Mouse (Mus musculus) erythroid progenitor cell, adult 5-6 weeks (primary cell): Measurements from ENCODE around the gene Klhdc2. TPM values are rescaled to one million over a fixed set of nuclear protein-coding genes. Genes with fewer than 3 reads are reported as not detected.
A peak's percentile ranks its signal among the peaks of the same experiment; 100 is the strongest.

Experiments
- ATAC-seq: replicated peaks from 2 replicates; pipeline ENCODE4 v1.8.0; 2016; ENCODE audit warnings: moderate number of reproducible peaks, mild to moderate bottlenecking, moderate TSS enrichment, inconsistent platforms; ENCODE audit not compliant: poor library complexity, low FRiP score, severe bottlenecking
- total RNA-seq, 2 experiments: library from RNA; stranded (forward) in 1 of 2; stranded (reverse) in 1 of 2; fragments of 150-400 nt in 1 of 2; fragments of 186-747, 209-891 nt in 1 of 2; gene quantifications; 2 replicates each; pipeline versions ENCODE4 v1.2.3 to v1.2.4; 2015 to 2017; ENCODE audit warnings: low replicate concordance in 2 of 2

Klhdc2 gene
- total RNA-seq (2015; ENCODE audit: low replicate concordance) (68.7 and 75.7 TPM in 2 replicates), total RNA-seq (2017; ENCODE audit: low replicate concordance) (54.2 and 61.1 TPM in 2 replicates)

- ATAC-seq = peak; percentile 61
Observed at GRCm38 (mm10) chr12:69296511-69297410, at the start of gene Klhdc2. Klhdc2 (plus strand) TSS chr12:69296681.

GRCm38 (mm10) chr12:69249766-69250165 lies 46.7 kb upstream of the Klhdc2 start:
- ATAC-seq = no peak

GRCm38 (mm10) chr12:69250756-69251155 lies 45.7 kb upstream of the Klhdc2 start:
- ATAC-seq = no peak

- ATAC-seq = no peak
Observed at GRCm38 (mm10) chr12:69253806-69254205, 42.7 kb upstream of the Klhdc2 start.

- no peak for ATAC-seq
Observed at GRCm38 (mm10) chr12:69257836-69258235, 38.6 kb upstream of the Klhdc2 start.

GRCm38 (mm10) chr12:69262251-69262650 lies 34.2 kb upstream of the Klhdc2 start:
- ATAC-seq = no peak

GRCm38 (mm10) chr12:69265031-69265430 lies 31.4 kb upstream of the Klhdc2 start:
- ATAC-seq = no peak

- no peak for ATAC-seq
Observed at GRCm38 (mm10) chr12:69267956-69268632, 28.4 kb upstream of the Klhdc2 start.

- no peak for ATAC-seq
Observed at GRCm38 (mm10) chr12:69268956-69269355, 27.5 kb upstream of the Klhdc2 start.

GRCm38 (mm10) chr12:69279931-69280469 lies 16.5 kb upstream of the Klhdc2 start:
- no peak for ATAC-seq

GRCm38 (mm10) chr12:69280915-69281314 lies 15.6 kb upstream of the Klhdc2 start:
- no peak for ATAC-seq

- no peak for ATAC-seq
Observed at GRCm38 (mm10) chr12:69283146-69283545, 13.3 kb upstream of the Klhdc2 start.

- ATAC-seq = no peak
Observed at GRCm38 (mm10) chr12:69287535-69287934, 8.9 kb upstream of the Klhdc2 start.

- ATAC-seq = no peak
Observed at GRCm38 (mm10) chr12:69288699-69289098, 7.8 kb upstream of the Klhdc2 start.

- ATAC-seq = no peak
Observed at GRCm38 (mm10) chr12:69292401-69292800, 4.1 kb upstream of the Klhdc2 start.

GRCm38 (mm10) chr12:69293815-69294214 lies 2.7 kb upstream of the Klhdc2 start:
- ATAC-seq = peak; percentile 83

GRCm38 (mm10) chr12:69294936-69295335 lies 1.5 kb upstream of the Klhdc2 start:
- ATAC-seq = no peak

- ATAC-seq = no peak
Observed at GRCm38 (mm10) chr12:69295651-69296050, 830 bp upstream of the Klhdc2 start.

GRCm38 (mm10) chr12:69297411-69298150 lies 1.1 kb downstream of the Klhdc2 start:
- no peak for ATAC-seq

- no peak for ATAC-seq
Observed at GRCm38 (mm10) chr12:69298281-69298680, 1.8 kb downstream of the Klhdc2 start.
